Mouse (Mus musculus) urinary bladder, postnatal 4 days (tissue): ENCODE results near the gene Btnl10.

Experiments used
- DNase-seq, 2 experiments: peaks; one replicate each; pipeline ENCODE4 v3.0.0; 2021 to 2022; ENCODE audit warnings: low spot score in 2 of 2

Btnl10 gene

GRCm38 (mm10) chr11:58930254-58930653 lies 12.5 kb downstream of the Btnl10 start:
- no peak for DNase-seq

DNA sequence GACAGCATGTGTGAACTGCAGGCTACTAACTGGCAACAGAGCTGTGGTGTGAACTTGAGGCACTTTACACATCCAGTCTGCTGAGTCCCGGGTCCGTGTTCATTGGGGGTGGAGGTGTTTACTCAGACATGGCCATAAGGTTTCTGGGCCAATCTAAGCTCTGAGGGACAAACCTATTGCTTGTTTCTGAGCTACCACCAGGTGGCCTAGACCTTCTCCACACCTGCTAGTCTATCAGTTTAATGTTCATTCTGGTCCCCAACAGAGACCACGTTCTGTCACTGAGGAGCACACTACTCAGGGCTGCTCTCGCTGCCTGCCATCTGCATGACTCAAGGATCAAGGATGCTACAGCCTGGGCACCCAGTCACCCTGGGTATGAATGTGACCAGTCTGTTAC lies 13.9 kb downstream of the Btnl10 start:
- DNase-seq: no peak

DNA sequence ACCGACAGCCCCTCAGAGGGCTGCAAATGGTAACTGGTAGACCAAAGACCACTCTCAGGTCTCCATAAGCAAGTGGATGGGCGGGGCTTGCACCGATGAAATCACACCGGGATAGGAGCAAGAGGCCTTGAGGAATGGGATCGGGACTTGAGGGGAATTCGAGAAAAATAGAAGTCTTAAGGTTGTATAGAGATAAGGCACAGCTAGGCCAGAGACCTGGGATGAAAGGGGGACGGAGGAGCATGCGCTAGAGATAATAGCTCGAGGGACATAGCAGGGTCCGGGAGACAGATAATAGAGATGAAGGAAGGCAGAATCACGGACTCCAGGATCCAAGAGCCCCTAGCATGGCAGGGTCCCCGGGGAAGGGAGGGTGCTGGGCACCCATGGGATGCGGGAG lies 20.2 kb downstream of the Btnl10 start:
- DNase-seq: no peak

DNA sequence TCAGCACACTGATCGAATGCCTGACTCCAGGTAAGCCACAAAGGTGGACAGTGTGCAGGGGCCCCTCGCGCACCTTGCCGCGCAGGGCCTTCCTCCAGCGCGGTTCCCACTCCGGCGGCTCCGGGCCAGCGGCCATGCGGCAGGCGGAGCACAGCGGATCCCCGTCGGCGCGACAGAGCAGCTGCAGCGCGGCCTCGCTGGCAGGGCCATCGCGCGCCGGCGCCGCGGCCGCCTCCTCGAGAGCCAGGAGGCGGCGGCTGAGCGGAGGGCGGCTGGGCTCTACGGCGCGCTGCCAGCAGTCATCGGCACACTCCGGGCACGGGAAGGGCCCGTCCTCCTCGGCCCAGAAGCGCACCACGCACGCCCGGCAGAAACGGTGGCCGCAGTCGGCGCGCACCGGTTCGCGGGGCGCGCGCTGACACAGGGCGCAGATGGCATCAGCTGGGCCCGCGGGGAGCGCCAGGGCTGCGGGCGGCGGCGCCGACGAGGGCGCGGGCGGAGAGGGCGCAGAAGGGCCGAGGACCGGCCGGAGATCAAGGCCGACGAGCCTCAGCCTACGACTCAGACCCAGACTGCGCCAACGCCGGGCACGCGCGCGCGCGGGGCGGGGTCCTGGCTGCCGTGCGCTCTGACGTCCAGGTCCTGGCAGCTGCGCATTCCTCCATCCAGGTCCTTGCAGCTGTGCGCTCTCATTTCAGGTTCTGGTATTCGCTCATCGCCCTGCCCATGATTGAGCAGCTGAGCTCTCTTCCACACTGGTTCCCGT lies 20.8 kb downstream of the Btnl10 start, which contains the start of gene Rnf187:
Gene Rnf187, minus strand, starts transcription at position 595 of the 766 bp plus-strand sequence.
- DNase-seq: peak; percentile 86

DNA sequence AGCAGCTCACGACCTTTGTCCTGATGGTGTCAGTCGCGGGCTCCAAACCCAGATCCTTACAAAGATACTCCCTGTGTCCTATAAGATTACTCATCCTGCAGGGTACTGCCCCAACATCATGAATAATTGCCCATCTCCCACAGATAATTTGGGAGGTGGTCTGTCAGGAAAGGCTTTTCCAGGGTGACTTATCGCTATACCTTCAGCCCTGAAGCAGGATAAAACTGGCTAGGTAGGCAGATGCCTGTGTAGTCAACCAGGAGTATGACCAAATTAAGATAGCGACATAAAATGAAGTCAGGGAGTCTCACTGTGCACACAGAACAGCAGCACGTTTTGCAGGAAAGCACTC lies 21.4 kb downstream of the Btnl10 start:
- DNase-seq: no peak

DNA sequence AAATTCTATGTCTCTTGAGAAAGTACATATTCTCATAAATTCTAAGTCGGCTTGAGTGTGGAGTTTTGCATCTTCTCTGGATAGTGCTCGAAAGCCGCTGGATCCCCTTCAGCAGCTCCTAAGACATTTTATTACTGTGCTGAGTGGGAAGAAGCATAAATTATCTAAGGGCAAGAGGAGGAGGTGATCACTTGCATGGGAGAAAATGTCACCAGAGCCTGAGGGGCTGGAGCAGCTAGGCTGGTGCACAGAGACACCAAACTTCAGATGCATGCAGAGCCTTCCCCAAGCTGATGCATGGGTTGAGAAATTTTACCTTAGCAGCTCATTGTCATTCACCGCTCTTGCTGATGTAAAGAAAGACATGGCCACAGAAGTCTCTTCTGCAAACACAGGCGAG lies 26.4 kb downstream of the Btnl10 start:
- no peak for DNase-seq

DNA sequence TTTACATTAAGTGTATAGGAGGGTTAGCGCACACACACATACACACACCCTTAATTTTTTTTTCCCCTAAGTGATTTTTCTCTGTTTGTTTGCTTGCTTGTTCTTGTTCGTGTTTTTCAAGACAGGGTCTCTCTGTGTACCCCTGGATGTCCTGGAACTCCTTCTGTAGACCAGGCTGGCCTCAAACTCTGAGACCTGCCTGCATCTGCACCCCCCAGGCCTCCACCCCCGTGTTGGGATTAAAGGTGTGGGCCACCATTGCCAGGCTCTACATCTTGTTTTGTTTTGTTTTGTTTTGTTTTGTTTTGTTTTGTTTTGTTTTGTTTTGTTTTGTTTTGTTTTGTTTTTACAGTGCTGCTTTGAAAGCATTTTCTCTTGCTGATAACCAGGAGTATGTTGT lies 29.6 kb downstream of the Btnl10 start:
- no peak for DNase-seq

DNA sequence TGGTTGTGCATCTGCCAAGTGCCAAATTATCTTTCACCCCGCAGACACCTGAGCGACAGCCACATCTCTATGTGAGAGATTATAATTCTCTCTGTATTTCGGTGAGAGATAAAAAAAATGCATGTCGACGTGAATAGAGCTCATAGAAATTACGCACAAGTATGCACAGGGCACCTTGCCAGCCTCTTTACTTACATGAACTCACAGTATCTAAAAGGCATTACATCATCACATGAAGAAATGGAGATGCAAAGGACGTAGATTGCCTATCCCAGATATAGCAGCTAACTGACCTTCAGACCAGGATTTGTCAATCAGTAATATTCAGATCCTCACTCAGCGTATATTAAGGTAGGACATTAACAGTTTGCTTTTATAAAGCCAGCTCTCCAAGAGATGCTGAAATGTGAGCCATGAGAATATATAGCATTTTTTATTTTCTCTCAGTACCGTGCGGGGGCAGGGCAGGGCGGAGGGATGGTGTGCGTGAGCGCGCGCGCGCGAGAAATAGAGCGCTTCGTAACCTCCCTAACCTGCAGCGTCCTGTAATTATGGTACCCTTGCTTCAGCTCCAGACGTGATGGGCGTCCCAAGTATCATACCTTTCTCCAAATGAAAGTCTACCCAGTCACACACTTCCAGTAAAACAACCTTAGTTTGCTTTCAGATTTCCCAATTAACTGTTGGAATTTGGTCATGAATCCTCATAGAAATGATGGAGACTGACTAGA lies 30.3 kb downstream of the Btnl10 start:
- DNase-seq: no peak

- no peak for DNase-seq
Observed at GRCm38 (mm10) chr11:58948542-58949479, 31.1 kb downstream of the Btnl10 start, which contains the start of gene Hist3h2ba. TSS of gene Hist3h2ba (plus strand) at chr11:58948920.

DNA sequence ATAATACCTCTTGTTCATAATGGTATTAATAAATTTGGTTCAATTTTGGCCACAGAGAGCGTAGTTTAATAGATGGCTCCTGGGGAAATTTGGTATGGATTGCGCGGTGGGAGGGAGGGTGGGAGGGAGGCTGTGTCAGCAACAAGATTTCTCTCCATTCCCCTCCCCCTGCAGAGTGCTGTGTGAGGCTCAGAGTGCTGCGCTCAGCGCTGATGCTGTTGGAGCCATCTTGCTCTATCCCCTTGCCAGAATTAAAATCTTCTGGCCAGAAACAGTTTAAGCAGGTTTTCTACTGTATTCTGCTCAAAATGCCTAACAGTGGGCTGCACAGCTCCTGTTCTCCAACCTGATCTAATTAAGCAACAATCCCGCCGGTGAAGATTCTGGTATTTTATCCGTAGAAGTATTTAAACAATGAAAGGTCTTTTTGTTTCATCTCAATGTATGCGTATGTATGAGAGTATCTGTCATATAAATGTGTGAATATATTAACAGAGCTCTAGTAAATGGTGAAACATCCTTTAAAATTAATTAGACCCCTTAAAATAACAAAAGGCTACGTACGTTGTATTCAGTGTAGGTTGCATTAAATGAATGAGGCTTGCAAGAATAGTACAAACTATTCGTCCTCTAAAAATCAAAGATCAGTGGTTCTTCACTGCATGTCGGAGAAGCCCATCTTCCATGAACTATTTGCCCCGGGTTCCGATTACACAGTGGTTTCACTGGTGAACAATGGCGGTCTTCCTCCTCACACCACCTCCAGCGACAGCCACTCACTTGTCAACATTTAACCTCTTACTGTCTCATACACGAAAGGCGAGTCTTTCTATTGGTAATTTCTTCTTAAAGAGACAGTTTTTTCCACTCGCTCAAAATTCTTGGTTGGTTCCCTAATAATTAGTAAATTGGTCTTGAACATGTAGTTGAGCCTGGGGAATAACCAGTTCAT lies 32.0 kb downstream of the Btnl10 start:
- no peak for DNase-seq

DNA sequence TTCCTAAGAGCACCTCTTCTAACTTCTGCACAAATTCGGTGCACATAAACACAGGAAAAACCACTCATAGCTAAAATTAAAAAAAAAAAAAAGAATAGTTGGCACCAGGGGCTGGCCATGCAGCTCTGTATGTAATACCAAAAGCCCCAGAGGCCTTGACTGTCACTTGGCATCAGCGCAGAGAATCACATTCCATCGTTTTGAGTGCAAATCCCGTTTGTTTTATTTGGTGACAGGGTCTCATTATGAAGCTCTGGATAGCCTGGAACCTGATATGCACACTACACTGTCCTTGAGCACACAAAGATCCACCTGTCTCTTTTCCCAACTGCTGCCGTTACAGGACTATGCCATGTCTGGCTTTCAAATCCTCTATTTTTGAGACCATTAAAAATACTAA lies 33.5 kb downstream of the Btnl10 start:
- DNase-seq: no peak

- DNase-seq: no peak
Observed at GRCm38 (mm10) chr11:58953351-58954169, 35.9 kb downstream of the Btnl10 start.

DNA sequence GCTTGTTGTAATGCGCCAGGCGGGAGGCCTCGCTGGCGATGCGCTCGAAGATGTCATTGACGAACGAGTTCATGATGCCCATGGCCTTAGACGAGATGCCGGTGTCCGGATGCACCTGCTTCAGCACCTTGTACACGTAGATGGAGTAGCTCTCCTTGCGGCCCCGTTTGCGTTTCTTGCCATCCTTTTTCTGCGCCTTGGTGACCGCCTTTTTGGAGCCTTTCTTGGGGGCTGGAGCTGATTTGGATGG lies 36.4 kb downstream of the Btnl10 start:
- peak in 1 of 2 experiments; percentile 30 for DNase-seq

GRCm38 (mm10) chr11:58954420-58955142 lies 36.9 kb downstream of the Btnl10 start, which contains the start of the genes Hist3h2a and Trim17:
TSS of gene Hist3h2a (plus strand) at chr11:58954685.
TSS of gene Trim17 (plus strand) at chr11:58954685.
- DNase-seq: peak; percentile 82 to 83

DNA sequence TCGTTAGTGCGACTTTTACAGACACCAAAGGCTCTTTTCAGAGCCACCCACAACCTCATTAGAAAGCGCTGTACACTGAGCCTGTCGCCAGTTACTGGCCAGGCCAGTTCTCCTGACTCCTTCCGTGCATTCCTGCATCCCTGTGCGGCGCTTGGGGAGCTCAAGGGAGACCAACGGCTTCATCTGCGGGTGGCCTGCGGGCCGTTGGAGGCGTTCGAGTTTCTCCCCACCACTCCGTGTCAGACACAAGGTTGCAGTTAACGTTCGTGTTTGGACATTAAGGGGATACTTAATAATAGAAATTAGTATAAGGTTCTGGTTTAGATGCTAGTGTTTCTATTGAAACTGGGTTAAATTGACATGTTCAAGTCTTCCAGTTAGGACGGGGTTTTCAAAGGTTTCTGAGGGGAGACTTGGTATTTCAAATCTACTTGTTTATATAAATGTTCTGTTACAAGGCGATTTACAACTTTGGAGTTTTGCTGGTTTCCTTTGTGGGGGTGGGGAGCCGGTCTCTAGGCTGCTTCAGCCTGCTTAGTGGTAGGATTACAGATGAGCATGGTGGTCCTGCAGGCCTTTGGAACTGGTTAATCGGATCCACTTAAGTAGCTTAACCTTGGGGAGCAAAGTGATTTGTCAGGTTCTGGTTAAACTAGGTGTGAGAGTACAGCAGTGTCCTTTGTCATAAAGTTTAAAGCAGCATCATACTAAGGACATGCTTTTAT lies 37.6 kb downstream of the Btnl10 start:
- no peak for DNase-seq

GRCm38 (mm10) chr11:58955868-58956257 lies 38.2 kb downstream of the Btnl10 start:
- no peak for DNase-seq

GRCm38 (mm10) chr11:58957226-58957914 lies 39.7 kb downstream of the Btnl10 start:
- DNase-seq: no peak

- DNase-seq: no peak
Observed at GRCm38 (mm10) chr11:58958536-58958935, 40.8 kb downstream of the Btnl10 start.
